Mouse (Mus musculus): Measurements from ENCODE around the gene Rab37. TPM values are rescaled to one million over a fixed set of nuclear protein-coding genes. Genes with fewer than 3 reads are reported as not detected.

Gene Rab37
- polyA plus RNA-seq, 1 experiment from 2014 or later = 1.2 TPM

DNA sequence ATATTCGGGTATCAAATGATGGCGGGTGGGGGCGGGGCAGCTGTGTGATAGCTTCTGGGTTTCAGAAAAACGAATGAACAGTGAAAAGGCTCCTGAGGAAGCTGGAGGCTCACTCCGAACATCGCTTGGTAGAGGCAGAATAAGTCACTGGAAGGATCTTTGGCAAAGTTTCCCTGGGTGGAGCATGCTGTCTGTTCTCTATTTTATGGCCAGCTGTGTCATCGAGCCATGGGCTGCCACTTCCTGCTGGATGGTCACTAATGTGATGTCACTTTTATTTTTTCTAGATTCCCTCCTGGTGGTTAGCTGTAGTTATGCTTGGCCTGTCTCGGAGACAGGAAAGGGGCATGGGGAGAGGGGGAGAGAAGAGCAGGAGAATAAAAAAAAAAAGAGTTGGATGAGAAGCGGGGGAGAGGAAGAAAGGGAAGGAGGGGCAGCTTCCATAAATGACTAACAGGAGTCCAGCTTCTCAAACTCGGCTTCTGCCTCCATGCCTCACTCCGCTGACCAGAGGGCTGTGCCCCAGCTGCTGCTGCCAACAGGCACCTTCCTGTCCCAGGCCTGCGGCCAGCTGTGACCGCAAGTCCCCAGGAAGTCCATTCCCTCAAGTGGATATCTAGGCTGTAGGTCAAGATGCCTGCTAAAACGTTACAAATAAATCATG is 19.5 kb upstream of the Rab37 start:
- 23% methylated on average over 14 of the region's 14 CpGs for WGBS
- no peak for ATAC-seq (ENCODE audit: extremely low read depth, insufficient number of reproducible peaks, low FRiP score, low TSS enrichment)

DNA sequence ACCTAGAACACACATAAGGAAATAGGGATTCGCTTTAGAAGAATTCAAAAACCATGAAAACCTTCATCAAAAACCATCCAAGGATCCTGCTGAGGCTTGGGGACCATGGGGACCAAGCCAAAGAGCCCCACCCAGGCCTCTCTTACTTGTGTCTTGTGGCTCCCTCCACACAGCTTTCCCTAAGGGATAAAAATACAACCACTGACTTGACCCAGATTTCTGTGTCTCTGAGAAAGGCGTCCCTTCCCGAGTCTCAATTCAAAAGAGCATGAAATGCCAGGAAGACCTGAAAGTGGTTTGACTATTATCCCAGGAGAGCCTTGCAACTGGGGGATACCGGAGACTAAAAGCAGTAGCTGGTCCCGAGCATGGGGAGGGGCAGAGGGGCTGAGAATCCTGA is 18.2 kb upstream of the Rab37 start:
- Histone ChIP-seq H3K27me3 (replicated peaks) (peaks cover 5% of the 10 kb centered on the region; the same call in 1 of the 2 replicates), H3K36me3 (no peaks in the 10 kb centered on the region), H3K9me3 (no peaks in the 10 kb centered on the region), H3K4me3 (no peak overlapping the region), H3K9ac (no peak overlapping the region), H3K4me1 (peaks cover 10% of the 10 kb centered on the region), H3K27ac (replicated peaks) (no peak overlapping the region), H3K4me2 (no peak overlapping the region)
- WGBS = 65% methylated on average over 5 of the region's 5 CpGs
- no peak for ATAC-seq (ENCODE audit: extremely low read depth, insufficient number of reproducible peaks, low FRiP score, low TSS enrichment)

More for the DNA sequence above, 19.5 kb upstream of the Rab37 start:
- H3K36me3 ChIP-seq = no peaks in the 10 kb centered on the region
- H3K4me3 ChIP-seq = no peak overlapping the region
- peak overlapping the region; percentile 20; the same call in 1 of the 2 replicates for H3K27ac ChIP-seq (replicated peaks)
- peaks cover 5% of the 10 kb centered on the region; the same call in 1 of the 2 replicates for H3K27me3 ChIP-seq (replicated peaks)
- H3K9ac ChIP-seq = no peak overlapping the region
- H3K4me1 ChIP-seq = peaks cover 10% of the 10 kb centered on the region
- peak overlapping the region; percentile 53 for H3K4me2 ChIP-seq
- H3K9me3 ChIP-seq = no peaks in the 10 kb centered on the region

GRCm38 (mm10) chr11:115075407-115075806 is 15.8 kb upstream of the Rab37 start:
- Histone ChIP-seq H3K27me3 (replicated peaks) (0 out of 2 replicates have a peak, but pooled peaks cover 5% of the 10 kb centered on the region), H3K4me1 (peaks cover 10% of the 10 kb centered on the region), H3K4me3 (no peak overlapping the region), H3K9me3 (no peaks in the 10 kb centered on the region), H3K4me2 (no peak overlapping the region), H3K9ac (no peak overlapping the region), H3K27ac (replicated peaks) (no peak overlapping the region), H3K36me3 (no peaks in the 10 kb centered on the region)
- 52% methylated on average over 7 of the region's 7 CpGs for WGBS
- ATAC-seq (ENCODE audit: extremely low read depth, insufficient number of reproducible peaks, low FRiP score, low TSS enrichment) = no peak

- Histone ChIP-seq H3K4me2 (no peak overlapping the region), H3K4me3 (no peak overlapping the region), H3K36me3 (no peaks in the 10 kb centered on the region), H3K9ac (no peak overlapping the region), H3K27me3 (replicated peaks) (0 out of 2 replicates have a peak, but pooled peaks cover 3% of the 10 kb centered on the region), H3K27ac (replicated peaks) (no peak overlapping the region), H3K9me3 (no peaks in the 10 kb centered on the region), H3K4me1 (peaks cover 10% of the 10 kb centered on the region)
- no peak for ATAC-seq (ENCODE audit: extremely low read depth, insufficient number of reproducible peaks, low FRiP score, low TSS enrichment)
- 36% methylated on average over 5 of the region's 5 CpGs for WGBS
Measured at GRCm38 (mm10) chr11:115075859-115076258, 15.4 kb upstream of the Rab37 start.

DNA sequence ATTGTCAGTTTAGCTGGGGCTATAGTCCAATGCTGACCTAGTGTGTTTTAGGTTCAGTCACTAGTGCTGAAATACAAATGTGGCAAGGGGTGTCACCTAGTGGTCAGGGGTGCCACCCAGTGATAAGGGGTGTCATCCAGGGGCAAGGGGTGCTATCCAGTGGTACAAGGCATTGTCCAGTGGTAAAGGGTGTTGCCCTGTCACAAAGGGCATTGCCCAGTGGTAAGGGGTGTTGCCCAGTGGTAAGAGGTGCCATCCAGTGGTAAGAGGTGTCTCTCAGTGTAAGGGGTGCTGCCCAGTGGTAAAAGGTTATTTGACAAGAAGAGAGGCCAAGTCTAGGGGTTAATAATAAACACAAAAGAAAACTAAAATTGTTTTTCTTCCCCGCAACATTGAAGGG is 13.8 kb upstream of the Rab37 start:
- H3K4me1 ChIP-seq = no peaks in the 10 kb centered on the region
- no peak for ATAC-seq (ENCODE audit: extremely low read depth, insufficient number of reproducible peaks, low FRiP score, low TSS enrichment)
- H3K4me2 ChIP-seq = no peak overlapping the region
- 94% methylated on average over 1 of the region's 1 CpGs for WGBS
- H3K9ac ChIP-seq = no peak overlapping the region
- no peak overlapping the region for H3K27ac ChIP-seq (replicated peaks)
- peaks cover 7% of the 10 kb centered on the region for H3K27me3 ChIP-seq (replicated peaks)
- H3K4me3 ChIP-seq = no peak overlapping the region
- no peaks in the 10 kb centered on the region for H3K9me3 ChIP-seq
- no peaks in the 10 kb centered on the region for H3K36me3 ChIP-seq

GRCm38 (mm10) chr11:115078680-115079079 is 12.6 kb upstream of the Rab37 start:
- no peak overlapping the region for H3K4me3 ChIP-seq
- no peak overlapping the region for H3K9ac ChIP-seq
- no peak overlapping the region for H3K4me2 ChIP-seq
- no peak for ATAC-seq (ENCODE audit: extremely low read depth, insufficient number of reproducible peaks, low FRiP score, low TSS enrichment)
- no peaks in the 10 kb centered on the region for H3K9me3 ChIP-seq
- no peak overlapping the region for H3K27ac ChIP-seq (replicated peaks)
- H3K4me1 ChIP-seq = no peaks in the 10 kb centered on the region
- 67% methylated on average over 5 of the region's 5 CpGs for WGBS
- H3K36me3 ChIP-seq = no peaks in the 10 kb centered on the region
- peaks cover 17% of the 10 kb centered on the region for H3K27me3 ChIP-seq (replicated peaks)

GRCm38 (mm10) chr11:115080886-115081285 is 10.3 kb upstream of the Rab37 start:
- peaks cover 39% of the 10 kb centered on the region for H3K27me3 ChIP-seq (replicated peaks)
- WGBS = 30% methylated on average over 13 of the region's 13 CpGs
- no peaks in the 10 kb centered on the region for H3K9me3 ChIP-seq
- no peak overlapping the region for H3K4me2 ChIP-seq
- no peaks in the 10 kb centered on the region for H3K4me1 ChIP-seq
- no peak overlapping the region for H3K27ac ChIP-seq (replicated peaks)
- no peak for ATAC-seq (ENCODE audit: extremely low read depth, insufficient number of reproducible peaks, low FRiP score, low TSS enrichment)
- H3K36me3 ChIP-seq = no peaks in the 10 kb centered on the region
- no peak overlapping the region for H3K9ac ChIP-seq
- no peak overlapping the region for H3K4me3 ChIP-seq

DNA sequence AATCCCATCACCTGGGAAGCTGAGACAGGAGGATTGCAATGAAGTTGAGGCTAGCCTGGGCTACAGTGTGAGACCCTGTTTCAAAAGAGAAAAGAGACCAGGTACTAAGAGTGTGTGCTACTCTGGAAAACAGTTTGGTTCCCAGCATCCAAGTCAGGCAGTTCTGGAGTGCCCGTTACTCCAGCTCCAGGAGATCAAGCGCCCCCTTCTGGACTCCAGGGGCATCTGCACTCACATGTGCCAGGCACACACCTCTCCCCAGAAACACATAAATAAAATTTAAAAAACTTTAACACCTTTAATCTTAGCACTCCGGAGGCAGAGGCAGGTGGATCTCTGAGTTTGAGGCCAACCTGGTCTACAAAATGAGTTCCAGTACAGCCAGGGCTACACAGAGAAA is 9.9 kb upstream of the Rab37 start:
- H3K4me3 ChIP-seq = no peak overlapping the region
- H3K9ac ChIP-seq = no peak overlapping the region
- no peaks in the 10 kb centered on the region for H3K4me1 ChIP-seq
- no peak overlapping the region for H3K4me2 ChIP-seq
- no peaks in the 10 kb centered on the region for H3K36me3 ChIP-seq
- H3K27ac ChIP-seq (replicated peaks) = no peak overlapping the region
- H3K9me3 ChIP-seq = no peaks in the 10 kb centered on the region
- WGBS = 50% methylated on average over 3 of the region's 3 CpGs
- ATAC-seq (ENCODE audit: extremely low read depth, insufficient number of reproducible peaks, low FRiP score, low TSS enrichment) = no peak
- peaks cover 44% of the 10 kb centered on the region for H3K27me3 ChIP-seq (replicated peaks)

- H3K9ac ChIP-seq = no peak overlapping the region
- H3K4me3 ChIP-seq = no peak overlapping the region
- ATAC-seq (ENCODE audit: extremely low read depth, insufficient number of reproducible peaks, low FRiP score, low TSS enrichment) = no peak
- no peaks in the 10 kb centered on the region for H3K4me1 ChIP-seq
- peaks cover 45% of the 10 kb centered on the region for H3K27me3 ChIP-seq (replicated peaks)
- H3K9me3 ChIP-seq = no peaks in the 10 kb centered on the region
- no peak overlapping the region for H3K27ac ChIP-seq (replicated peaks)
- no peak overlapping the region for H3K4me2 ChIP-seq
- WGBS = 59% methylated on average over 6 of the region's 6 CpGs
- no peaks in the 10 kb centered on the region for H3K36me3 ChIP-seq
Measured at GRCm38 (mm10) chr11:115082196-115082595, 9.0 kb upstream of the Rab37 start.

DNA sequence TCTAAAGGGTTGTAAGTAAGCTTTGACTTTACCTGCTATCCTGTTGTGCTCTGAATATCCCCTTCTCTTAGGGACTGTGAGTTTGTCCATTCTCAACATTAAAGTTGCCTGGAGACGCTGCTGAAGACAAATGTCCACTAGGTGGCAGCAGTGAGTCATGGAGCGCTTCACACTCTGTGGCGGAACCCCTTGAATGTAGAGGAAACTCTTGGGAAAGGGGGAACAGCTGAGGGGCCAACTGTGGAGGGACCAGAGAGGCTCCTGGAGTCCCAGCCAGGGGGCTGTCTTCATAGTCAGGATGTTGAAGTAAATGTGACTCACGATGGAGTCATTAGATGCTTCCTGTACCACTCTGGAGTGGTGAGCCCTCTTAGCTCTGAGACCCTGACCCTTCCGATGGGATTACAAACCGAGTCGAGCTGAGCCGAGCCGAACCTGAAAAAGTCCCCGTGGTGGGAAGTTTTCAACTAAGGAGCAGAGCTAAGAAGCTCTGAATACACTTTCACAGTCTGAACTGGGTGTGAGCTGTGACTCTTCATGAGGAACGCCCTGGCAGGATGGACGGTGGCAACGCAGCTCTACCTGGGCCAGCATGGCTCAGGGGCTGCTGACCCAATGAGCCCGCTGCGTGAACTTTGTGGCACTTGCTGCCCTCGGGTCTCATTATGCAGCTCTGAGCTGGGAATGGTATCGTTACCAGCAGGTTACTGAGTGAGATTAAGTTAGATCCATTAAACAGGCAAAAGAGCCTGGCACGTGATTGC is 7.7 kb upstream of the Rab37 start:
- Histone ChIP-seq H3K4me3 (no peak overlapping the region), H3K9me3 (no peaks in the 10 kb centered on the region), H3K27ac (replicated peaks) (no peak overlapping the region), H3K9ac (no peak overlapping the region), H3K27me3 (replicated peaks) (peaks cover 45% of the 10 kb centered on the region), H3K4me1 (no peaks in the 10 kb centered on the region), H3K36me3 (no peaks in the 10 kb centered on the region), H3K4me2 (no peak overlapping the region)
- 38% methylated on average over 18 of the region's 18 CpGs for WGBS
- no peak for ATAC-seq (ENCODE audit: extremely low read depth, insufficient number of reproducible peaks, low FRiP score, low TSS enrichment)

DNA sequence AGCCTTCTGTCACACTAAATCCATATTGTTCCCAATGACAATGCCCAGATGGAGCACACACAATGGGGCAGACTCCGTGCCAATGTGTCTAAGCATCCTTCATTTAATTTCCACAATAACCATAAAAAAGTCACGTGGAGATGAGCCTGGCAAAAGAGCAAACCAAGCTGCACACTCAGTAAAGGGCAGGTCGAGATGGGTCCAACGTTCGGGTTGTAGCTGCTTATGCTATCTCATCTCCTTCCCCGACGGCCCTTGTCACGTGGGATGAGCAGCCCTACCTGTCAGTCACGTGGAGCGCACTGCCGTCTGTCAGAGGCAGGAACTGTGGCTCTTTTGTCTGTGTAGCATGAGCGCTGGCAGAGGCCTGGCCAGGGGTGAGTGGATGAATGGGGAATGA is 6.6 kb upstream of the Rab37 start:
- H3K9ac ChIP-seq = no peak overlapping the region
- WGBS = 46% methylated on average over 12 of the region's 12 CpGs
- ATAC-seq (ENCODE audit: extremely low read depth, insufficient number of reproducible peaks, low FRiP score, low TSS enrichment) = no peak
- H3K36me3 ChIP-seq = no peaks in the 10 kb centered on the region
- no peak overlapping the region for H3K27ac ChIP-seq (replicated peaks)
- no peaks in the 10 kb centered on the region for H3K9me3 ChIP-seq
- H3K27me3 ChIP-seq (replicated peaks) = peaks cover 51% of the 10 kb centered on the region
- H3K4me2 ChIP-seq = no peak overlapping the region
- no peak overlapping the region for H3K4me3 ChIP-seq
- H3K4me1 ChIP-seq = no peaks in the 10 kb centered on the region

GRCm38 (mm10) chr11:115085064-115085463 is 6.2 kb upstream of the Rab37 start:
- Histone ChIP-seq H3K27me3 (replicated peaks) (peaks cover 53% of the 10 kb centered on the region), H3K36me3 (no peaks in the 10 kb centered on the region), H3K4me1 (no peaks in the 10 kb centered on the region), H3K9ac (no peak overlapping the region), H3K27ac (replicated peaks) (no peak overlapping the region), H3K9me3 (peaks cover 3% of the 10 kb centered on the region; the same call in 1 of the 2 replicates), H3K4me3 (no peak overlapping the region), H3K4me2 (no peak overlapping the region)
- ATAC-seq (ENCODE audit: extremely low read depth, insufficient number of reproducible peaks, low FRiP score, low TSS enrichment) = no peak
- WGBS = 61% methylated on average over 8 of the region's 8 CpGs
